Mouse (Mus musculus) liver, embryonic 13.5 days (tissue): ENCODE measurements around the gene Gm45713. TPM values are rescaled to one million over a fixed set of nuclear protein-coding genes. Genes with fewer than 3 reads are reported as not detected.
A peak's percentile ranks its signal among the peaks of the same experiment; 100 is the strongest.
"Not testable (repeated sequence)": the region's sequence is repeated elsewhere in the genome, so short reads cannot be mapped to it uniquely, and the experiment has no call there.

Source experiments
- ATAC-seq: fragments of 200-750 bp; cut with Nextera tagmentation; 2 replicates; pipeline ENCODE4 v1.8.0; 2017; ENCODE audit warnings: low read depth, mild to moderate bottlenecking, moderate number of reproducible peaks, moderate library complexity
- DNase-seq: peaks from one replicate; pipeline ENCODE4 v3.0.0; 2022
- H3K27ac ChIP-seq: fragments of 300-500 bp; sonication (generic); 2 replicates; pipeline ENCODE4 v1.5.1; 2015; ENCODE audit warnings: moderate library complexity, mild to moderate bottlenecking, inconsistent platforms
- H3K27me3 ChIP-seq: fragments of 300-500 bp; sonication (generic); 2 replicates; pipeline ENCODE4 v1.6.1; 2015; ENCODE audit warnings: mild to moderate bottlenecking, inconsistent platforms
- H3K36me3 ChIP-seq: fragments of 300-500 bp; sonication (generic); 2 replicates; pipeline ENCODE4 v1.6.1; 2015; ENCODE audit warnings: mild to moderate bottlenecking, inconsistent platforms
- H3K4me1 ChIP-seq: fragments of 300-500 bp; sonication (generic); replicated peaks from 2 replicates; pipeline ENCODE4 v1.6.1; 2015; ENCODE audit warnings: inconsistent platforms
- H3K4me2 ChIP-seq: fragments of 300-500 bp; sonication (generic); 2 replicates; pipeline ENCODE4 v1.6.1; 2015; ENCODE audit warnings: inconsistent platforms, mild to moderate bottlenecking, moderate library complexity
- H3K4me3 ChIP-seq: fragments of 300-500 bp; sonication (generic); replicated peaks from 2 replicates; pipeline ENCODE4 v1.5.1; 2015; ENCODE audit warnings: mild to moderate bottlenecking, inconsistent platforms
- H3K9ac ChIP-seq: fragments of 300-500 bp; sonication (generic); 2 replicates; pipeline ENCODE4 v1.6.1; 2015; ENCODE audit warnings: mild to moderate bottlenecking, inconsistent platforms
- H3K9me3 ChIP-seq: fragments of 300-500 bp; sonication (generic); replicated peaks from 2 replicates; pipeline ENCODE4 v1.6.1; 2016; ENCODE audit warnings: inconsistent platforms
- WGBS: fragments of 180-500 bp; shearing (Covaris S2); methylation state at CpG from one replicate; pipeline ENCODE4 v1.1.7; 2015; ENCODE audit not compliant: insufficient replicate concordance; 5-methylcytosine and 5-hydroxymethylcytosine counted together
- polyA plus RNA-seq: library from polyadenylated mRNA; unstranded; fragments of >200 nt; fragmentation: Nextera tagmentation; extraction: Ambion mirVana; gene quantifications from 2 replicates; pipeline ENCODE4 v1.2.1, GENCODE M21; 2015

Gm45713 gene
- polyA plus RNA-seq, 1 experiment from 2014 or later: 0.37 TPM

DNA sequence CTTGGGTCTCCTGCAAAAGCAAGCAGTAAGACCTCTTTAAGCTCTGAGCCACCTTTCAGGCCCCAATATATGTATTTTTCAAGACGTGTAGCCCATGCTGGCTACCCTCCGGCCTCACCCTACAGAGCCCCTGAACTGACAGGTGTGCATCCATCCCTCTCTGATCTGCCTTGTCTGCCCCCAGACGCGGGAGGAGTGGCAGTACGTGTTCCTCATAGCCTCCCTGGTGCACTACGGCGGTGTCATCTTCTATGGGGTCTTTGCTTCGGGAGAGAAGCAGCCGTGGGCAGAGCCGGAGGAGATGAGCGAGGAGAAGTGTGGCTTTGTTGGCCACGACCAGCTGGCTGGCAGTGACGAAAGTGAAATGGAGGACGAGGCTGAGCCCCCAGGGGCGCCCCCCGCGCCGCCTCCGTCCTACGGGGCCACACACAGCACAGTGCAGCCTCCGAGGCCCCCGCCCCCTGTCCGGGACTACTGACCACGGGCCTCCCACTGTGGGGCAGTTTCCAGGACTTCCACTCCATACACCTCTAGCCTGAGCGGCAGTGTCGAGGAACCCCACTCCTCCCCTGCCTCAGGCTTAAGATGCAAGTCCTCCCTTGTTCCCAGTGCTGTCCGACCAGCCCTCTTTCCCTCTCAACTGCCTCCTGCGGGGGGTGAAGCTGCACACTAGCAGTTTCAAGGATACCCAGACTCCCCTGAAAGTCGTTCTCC, 38.7 kb upstream of the Gm45713 start:
- WGBS: 5% methylated on average over 29 of the region's 29 CpGs
- no peak overlapping the region; the same call in 1 of the 2 replicates for H3K9ac ChIP-seq
- H3K4me3 ChIP-seq: no peak overlapping the region
- DNase-seq (no peak), ATAC-seq (no peak)
- H3K4me2 ChIP-seq: no peak overlapping the region
- peaks cover 93% of the 10 kb centered on the region for H3K27me3 ChIP-seq
- H3K4me1 ChIP-seq: peaks cover 5% of the 10 kb centered on the region; the same call in 1 of the 2 replicates
- H3K27ac ChIP-seq: no peak overlapping the region
- peaks cover 14% of the 10 kb centered on the region for H3K9me3 ChIP-seq
- H3K36me3 ChIP-seq: no peaks in the 10 kb centered on the region

DNA sequence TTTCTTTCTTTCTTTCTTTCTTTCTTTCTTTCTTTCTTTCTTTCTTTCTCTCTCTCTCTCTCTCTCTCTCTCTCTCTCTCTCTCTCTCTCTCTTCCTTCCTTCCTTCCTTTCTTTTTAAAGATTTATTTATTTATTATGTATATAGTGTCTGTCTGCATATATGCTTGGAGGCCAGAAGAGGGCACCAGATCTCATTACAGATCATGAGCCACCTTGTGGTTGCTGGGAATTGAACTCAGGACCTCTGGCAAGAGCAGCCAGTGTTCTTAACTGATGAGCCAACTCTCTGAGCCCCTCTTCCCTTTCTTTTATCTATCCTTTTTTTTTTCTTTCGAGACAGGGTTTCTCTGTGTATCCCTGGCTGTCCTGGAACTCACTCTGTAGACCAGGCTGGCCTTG, 37.7 kb upstream of the Gm45713 start:
- H3K4me2 ChIP-seq, ATAC-seq, H3K36me3 ChIP-seq, H3K4me3 ChIP-seq, H3K27ac ChIP-seq, DNase-seq, H3K9ac ChIP-seq, H3K4me1 ChIP-seq: not testable (repeated sequence)
- Histone ChIP-seq H3K27me3 (peaks cover 93% of the 10 kb centered on the region), H3K9me3 (peaks cover 23% of the 10 kb centered on the region)
- 25% methylated on average over 1 of the region's 1 CpGs for WGBS

DNA sequence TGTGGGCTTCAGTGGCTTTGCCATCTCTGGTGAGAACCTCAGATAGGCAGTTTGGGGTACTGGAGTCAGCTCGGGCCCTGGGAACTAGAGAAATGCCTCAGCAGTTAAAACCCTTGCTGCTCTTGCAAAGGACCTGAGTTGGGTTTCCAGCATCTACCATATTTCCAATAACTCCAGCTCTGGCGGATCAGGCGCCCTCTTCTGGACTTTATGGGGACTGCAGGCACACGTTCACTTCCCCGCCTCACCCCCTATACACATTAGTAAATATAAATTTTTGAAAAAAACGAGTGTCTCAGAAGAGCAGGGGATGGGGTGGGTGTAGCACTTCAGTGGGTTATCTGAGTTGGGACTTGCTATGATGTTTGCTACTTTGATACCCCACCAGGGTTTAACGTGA, 36.9 kb upstream of the Gm45713 start:
- Histone ChIP-seq H3K9ac (no peak overlapping the region), H3K4me2 (no peak overlapping the region), H3K36me3 (no peaks in the 10 kb centered on the region), H3K4me1 (peaks cover 5% of the 10 kb centered on the region; the same call in 1 of the 2 replicates), H3K4me3 (no peak overlapping the region), H3K27me3 (peaks cover 93% of the 10 kb centered on the region), H3K27ac (no peak overlapping the region), H3K9me3 (peaks cover 27% of the 10 kb centered on the region)
- DNase-seq (peak; percentile 32), ATAC-seq (no peak)
- 48% methylated on average over 7 of the region's 7 CpGs for WGBS

DNA sequence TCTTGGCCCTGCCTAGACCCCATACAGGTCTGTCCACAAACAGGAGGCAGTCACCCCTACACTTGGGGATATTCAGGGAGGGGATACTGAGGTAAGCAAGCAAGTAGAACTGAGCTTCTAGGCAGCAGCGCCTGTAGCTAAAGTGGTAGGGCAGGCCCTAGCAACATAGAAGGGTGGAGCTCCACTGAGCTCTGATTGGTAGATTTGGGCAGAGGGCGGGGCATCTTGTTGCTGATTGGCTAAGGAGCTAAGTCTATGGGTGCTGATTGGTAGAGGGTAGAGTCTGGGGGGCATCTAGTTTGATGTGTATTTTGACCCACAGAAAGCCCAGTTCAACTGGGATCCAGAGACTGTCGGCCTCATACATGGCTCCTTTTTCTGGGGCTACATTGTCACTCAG, 33.5 kb upstream of the Gm45713 start:
- no peak for ATAC-seq

DNA sequence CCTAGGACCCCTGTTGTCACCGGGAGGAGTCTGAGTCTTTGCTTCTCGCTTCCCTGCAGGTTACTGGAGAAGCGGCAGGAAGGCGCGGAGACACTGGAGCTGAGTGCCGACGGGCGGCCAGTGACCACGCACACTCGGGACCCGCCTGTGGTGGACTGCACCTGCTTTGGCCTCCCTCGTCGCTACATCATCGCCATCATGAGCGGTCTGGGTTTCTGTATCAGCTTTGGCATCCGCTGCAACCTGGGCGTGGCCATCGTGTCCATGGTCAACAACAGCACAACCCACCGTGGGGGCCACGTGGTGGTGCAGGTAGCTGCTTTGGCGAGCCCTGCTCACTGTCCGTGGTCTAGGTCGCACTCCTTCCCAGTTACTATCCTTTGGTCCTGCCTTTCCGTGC, 32.6 kb upstream of the Gm45713 start:
- no peak overlapping the region for H3K4me2 ChIP-seq
- 7% methylated on average over 24 of the region's 24 CpGs for WGBS
- H3K4me3 ChIP-seq: no peak overlapping the region
- DNase-seq (no peak), ATAC-seq (no peak)
- H3K27ac ChIP-seq: no peak overlapping the region
- H3K36me3 ChIP-seq: no peaks in the 10 kb centered on the region
- H3K9ac ChIP-seq: no peak overlapping the region
- peaks cover 6% of the 10 kb centered on the region for H3K4me1 ChIP-seq
- peaks cover 94% of the 10 kb centered on the region for H3K27me3 ChIP-seq
- H3K9me3 ChIP-seq: peaks cover 27% of the 10 kb centered on the region

More for the DNA sequence above, 33.5 kb upstream of the Gm45713 start:
- DNase-seq: no peak
- Histone ChIP-seq H3K4me2 (no peak overlapping the region), H3K27me3 (peaks cover 93% of the 10 kb centered on the region), H3K4me1 (no peaks in the 10 kb centered on the region), H3K36me3 (no peaks in the 10 kb centered on the region), H3K4me3 (no peak overlapping the region), H3K9me3 (peaks cover 27% of the 10 kb centered on the region), H3K9ac (no peak overlapping the region), H3K27ac (no peak overlapping the region)
- 71% methylated on average over 3 of the region's 3 CpGs for WGBS

DNA sequence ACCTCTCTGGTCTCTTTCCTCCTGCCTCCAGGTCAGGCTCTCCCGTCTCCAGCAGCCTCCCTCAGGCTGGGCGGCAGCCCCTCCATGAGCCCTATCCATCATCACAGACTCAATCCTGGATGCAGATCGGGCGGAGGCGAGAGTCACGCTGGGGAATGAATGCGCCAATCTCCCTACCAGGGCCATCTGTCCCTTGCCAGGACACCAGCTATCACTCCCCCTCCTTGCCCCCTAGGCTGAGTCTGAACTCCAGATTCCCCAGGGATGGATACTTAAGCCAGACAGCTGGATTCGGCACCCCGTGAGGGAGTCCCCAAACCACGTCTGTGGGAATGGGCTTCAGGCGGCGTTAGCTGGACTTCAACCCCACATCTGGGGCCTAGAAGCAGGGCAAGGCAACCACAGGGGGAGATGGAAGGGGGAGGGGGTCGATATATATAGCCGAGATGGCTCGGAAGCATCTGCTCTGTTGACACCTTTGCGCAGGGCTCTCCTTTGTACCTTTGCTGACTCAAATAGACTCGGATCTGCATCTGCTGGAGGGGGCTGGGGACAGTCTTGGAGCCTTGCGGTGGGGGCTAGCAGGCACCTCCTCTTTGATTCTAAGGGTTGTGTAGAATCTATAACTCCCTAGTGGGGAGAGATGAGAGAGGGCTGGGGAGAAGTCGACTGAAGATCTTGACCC, 31.9 kb upstream of the Gm45713 start:
- Histone ChIP-seq H3K9ac (no peak overlapping the region), H3K4me1 (peaks cover 8% of the 10 kb centered on the region), H3K4me2 (no peak overlapping the region), H3K27me3 (peaks cover 97% of the 10 kb centered on the region), H3K4me3 (no peak overlapping the region), H3K27ac (no peak overlapping the region), H3K36me3 (no peaks in the 10 kb centered on the region), H3K9me3 (peaks cover 25% of the 10 kb centered on the region)
- no peak for ATAC-seq
- WGBS: 6% methylated on average over 19 of the region's 19 CpGs
- DNase-seq: no peak

DNA sequence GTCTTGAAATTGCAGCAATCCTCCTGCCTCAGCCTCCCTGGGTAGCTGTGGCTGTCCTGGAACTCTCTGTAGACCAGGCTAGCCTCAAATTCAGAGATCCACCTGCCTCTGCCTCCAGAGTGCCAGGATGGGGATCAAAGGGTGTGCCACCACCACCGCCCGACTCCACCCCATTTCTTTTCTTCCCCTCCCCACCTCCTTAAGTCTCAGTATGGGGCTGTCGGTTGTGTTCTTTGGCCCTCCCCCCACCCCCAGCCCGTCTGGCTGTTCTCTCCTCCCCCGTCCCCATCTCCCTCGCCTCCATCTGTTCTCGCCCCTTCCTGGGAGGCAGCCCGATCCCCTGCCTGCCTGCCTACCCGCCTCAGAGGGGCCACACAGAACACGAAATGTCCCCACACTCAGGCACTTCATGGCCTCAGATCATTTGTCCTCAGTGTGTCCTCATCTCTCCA, 30.9 kb upstream of the Gm45713 start:
- no peak overlapping the region for H3K9ac ChIP-seq
- no peaks in the 10 kb centered on the region for H3K36me3 ChIP-seq
- no peak for ATAC-seq
- H3K27me3 ChIP-seq: peaks cover 97% of the 10 kb centered on the region
- peaks cover 16% of the 10 kb centered on the region for H3K4me1 ChIP-seq
- no peak overlapping the region for H3K4me2 ChIP-seq
- H3K27ac ChIP-seq: no peak overlapping the region
- no peak for DNase-seq
- H3K4me3 ChIP-seq: no peak overlapping the region
- 16% methylated on average over 10 of the region's 10 CpGs for WGBS
- H3K9me3 ChIP-seq: peaks cover 19% of the 10 kb centered on the region

DNA sequence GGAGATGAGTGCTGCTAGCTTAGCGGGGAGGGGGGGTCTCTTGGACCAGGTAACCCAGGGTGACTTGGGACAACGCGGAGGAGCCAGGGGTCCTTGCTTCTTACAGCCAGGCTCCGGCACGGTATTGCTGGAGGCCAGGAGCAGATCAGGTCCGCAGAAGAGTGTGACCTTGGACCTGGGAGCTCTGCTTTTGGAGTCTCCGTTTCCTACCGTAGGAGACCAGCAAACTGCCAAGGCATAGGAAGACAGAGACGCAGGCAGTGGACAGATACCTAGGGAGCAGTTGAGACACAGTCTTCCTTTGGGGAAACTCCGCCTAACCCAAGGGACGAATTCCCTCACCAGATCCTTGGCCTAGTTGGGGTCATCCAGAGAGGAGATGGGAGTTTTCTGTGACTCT, 29.7 kb upstream of the Gm45713 start:
- ATAC-seq: no peak
- peaks cover 85% of the 10 kb centered on the region for H3K27me3 ChIP-seq
- H3K36me3 ChIP-seq: peaks cover 2% of the 10 kb centered on the region; the same call in 1 of the 2 replicates
- H3K9ac ChIP-seq: no peak overlapping the region
- H3K9me3 ChIP-seq: peaks cover 19% of the 10 kb centered on the region
- H3K4me1 ChIP-seq: peaks cover 20% of the 10 kb centered on the region
- DNase-seq: no peak
- 40% methylated on average over 11 of the region's 11 CpGs for WGBS
- H3K4me3 ChIP-seq: no peak overlapping the region
- H3K4me2 ChIP-seq: no peak overlapping the region
- no peak overlapping the region for H3K27ac ChIP-seq

DNA sequence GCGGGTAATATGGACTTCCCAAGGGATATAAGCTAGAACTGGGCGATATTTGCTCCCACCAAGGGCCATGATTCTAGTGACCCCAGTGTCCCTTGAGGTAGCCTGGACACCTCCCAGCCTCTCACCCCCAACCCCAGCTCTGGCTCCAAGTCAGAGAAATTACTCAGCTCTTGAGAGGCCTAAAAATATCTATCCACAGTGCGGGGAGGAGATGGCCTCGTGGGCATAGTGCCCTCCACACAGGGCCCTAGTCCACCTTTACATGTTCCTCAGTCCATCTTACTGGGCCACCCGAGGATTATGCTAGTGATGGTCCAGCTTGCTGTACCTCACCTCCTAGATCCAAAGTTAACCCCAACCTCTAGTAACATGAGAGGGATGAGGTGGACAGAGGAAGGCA, 28.8 kb upstream of the Gm45713 start:
- DNase-seq (no peak), ATAC-seq (no peak)
- H3K9ac ChIP-seq: no peak overlapping the region
- 50% methylated on average over 5 of the region's 5 CpGs for WGBS
- H3K9me3 ChIP-seq: peaks cover 14% of the 10 kb centered on the region
- peaks cover 20% of the 10 kb centered on the region for H3K4me1 ChIP-seq
- H3K27ac ChIP-seq: no peak overlapping the region
- peaks cover 10% of the 10 kb centered on the region; the same call in 1 of the 2 replicates for H3K36me3 ChIP-seq
- no peak overlapping the region for H3K4me3 ChIP-seq
- H3K27me3 ChIP-seq: peaks cover 76% of the 10 kb centered on the region
- H3K4me2 ChIP-seq: no peak overlapping the region

DNA sequence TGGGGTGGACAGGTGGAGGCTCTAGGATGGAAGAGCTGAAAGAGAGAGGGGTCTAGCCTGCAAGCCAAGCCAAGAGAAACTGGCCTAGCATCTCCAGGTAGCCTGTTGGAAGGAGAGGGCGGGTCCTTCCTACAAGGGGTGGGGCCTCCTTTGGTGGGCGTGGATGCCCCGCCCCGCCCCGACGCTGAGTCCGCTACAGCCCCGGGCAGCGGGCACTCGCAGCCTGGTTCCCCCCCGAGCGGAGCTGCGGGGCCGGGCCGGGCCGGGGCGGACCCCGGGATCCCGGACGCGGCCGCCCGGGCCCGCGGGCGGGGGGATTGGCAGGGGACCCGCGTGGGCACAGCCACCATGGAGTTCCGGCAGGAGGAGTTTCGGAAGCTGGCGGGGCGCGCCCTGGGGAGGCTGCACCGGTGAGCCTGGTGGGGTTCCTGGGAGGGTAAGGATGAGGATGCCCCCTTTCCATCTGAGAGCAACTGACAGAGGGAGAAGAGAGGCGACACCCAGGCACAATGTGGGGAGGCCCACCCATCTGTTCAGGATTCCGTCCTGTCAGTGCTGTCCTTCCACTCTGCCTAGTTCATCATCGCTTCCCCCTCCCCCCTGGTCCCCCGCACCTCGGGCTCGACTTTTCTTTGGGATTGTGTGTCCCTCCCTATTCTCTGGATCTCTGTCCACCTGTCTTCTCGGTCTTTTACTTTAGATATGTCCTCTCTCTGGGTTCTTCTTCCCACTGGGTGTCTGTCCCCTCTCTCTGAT, 27.9 kb upstream of the Gm45713 start, which contains the start of gene Slc17a7:
TSS of gene Slc17a7 (plus strand) at position 215 of the 756 bp plus-strand sequence.
- H3K27me3 ChIP-seq: peaks cover 67% of the 10 kb centered on the region
- H3K4me1 ChIP-seq: peaks cover 20% of the 10 kb centered on the region
- H3K9me3 ChIP-seq: peaks cover 5% of the 10 kb centered on the region; the same call in 1 of the 2 replicates
- H3K9ac ChIP-seq: peak within 1 kb of the TSS; percentile 53
- WGBS: 2% methylated on average over 38 of the region's 41 CpGs
- peak within 1 kb of the TSS; percentile 59 for H3K4me3 ChIP-seq
- H3K27ac ChIP-seq: no peak within 1 kb of the TSS
- ATAC-seq: peak; percentile 35; the same call in 1 of the 2 replicates
- DNase-seq: peak; percentile 40
- peaks cover 19% of the 10 kb centered on the region; the same call in 1 of the 2 replicates for H3K36me3 ChIP-seq
- H3K4me2 ChIP-seq: peak within 1 kb of the TSS; percentile 72

DNA sequence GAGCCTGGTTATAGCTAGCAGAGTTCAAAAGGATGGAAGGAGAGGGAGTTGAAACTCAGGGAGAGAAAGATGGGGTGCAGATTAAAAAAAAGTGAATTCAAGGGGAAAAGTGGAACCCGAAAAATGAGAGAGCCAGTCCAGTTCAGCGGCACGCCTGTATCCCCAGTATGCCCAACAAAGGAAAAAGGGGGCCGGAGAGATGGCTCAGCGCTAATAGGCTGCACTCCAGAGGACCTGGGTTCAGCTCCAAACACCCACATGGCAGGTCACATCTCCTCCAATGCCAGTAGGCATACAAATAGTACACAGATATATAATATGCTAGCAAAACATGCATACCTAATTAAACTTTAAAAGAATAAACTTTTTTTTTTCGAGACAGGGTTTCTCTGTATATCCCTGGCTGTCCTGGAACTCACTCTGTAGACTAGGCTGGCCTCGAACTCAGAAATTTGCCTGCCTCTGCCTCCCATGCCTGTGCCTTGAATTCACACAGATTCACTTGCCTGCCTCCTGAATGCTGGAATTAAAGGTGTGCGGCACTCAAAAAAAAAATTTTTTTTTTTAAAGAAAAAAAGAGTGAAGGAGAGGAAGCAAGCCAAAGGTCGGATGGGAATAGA, 27.1 kb upstream of the Gm45713 start:
- 58% methylated on average over 9 of the region's 9 CpGs for WGBS
- Histone ChIP-seq H3K27ac (no peak overlapping the region), H3K4me3 (no peak overlapping the region), H3K36me3 (peaks cover 19% of the 10 kb centered on the region; the same call in 1 of the 2 replicates), H3K4me1 (peaks cover 20% of the 10 kb centered on the region), H3K9me3 (no peaks in the 10 kb centered on the region), H3K4me2 (no peak overlapping the region), H3K27me3 (peaks cover 59% of the 10 kb centered on the region), H3K9ac (no peak overlapping the region)
- DNase-seq (no peak), ATAC-seq (no peak)
